Mouse (Mus musculus): Measurements from ENCODE around the gene Olfr323. TPM values are rescaled to one million over a fixed set of nuclear protein-coding genes. Genes with fewer than 3 reads are reported as not detected.
A peak's percentile ranks its signal among the peaks of the same experiment; 100 is the strongest.

Olfr323 gene
- total RNA-seq, 2 experiments from 2014 or later: not detected

DNA sequence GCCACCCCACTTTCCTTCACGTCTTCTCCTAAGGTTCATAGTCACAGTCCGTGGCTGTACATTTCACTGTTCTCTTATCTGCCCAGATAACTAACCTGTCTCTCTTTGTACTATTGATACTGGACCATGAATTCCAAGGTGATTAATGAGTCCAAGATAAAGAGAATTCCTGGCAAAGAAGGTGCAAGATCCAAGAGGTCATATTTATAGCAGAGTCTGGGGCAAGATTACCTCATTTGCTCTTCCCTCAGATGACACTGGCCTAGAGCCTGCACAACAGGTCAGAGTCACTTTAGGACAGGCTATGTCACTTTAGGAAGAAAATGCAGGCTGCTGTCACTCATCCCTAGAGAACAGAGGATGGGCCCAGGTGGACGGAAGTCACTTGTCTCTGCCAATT is 25.1 kb downstream of the Olfr323 start:
- no peak for DNase-seq (ENCODE audit: extremely low spot score in 1 of 2, low spot score in 1 of 2)

DNA sequence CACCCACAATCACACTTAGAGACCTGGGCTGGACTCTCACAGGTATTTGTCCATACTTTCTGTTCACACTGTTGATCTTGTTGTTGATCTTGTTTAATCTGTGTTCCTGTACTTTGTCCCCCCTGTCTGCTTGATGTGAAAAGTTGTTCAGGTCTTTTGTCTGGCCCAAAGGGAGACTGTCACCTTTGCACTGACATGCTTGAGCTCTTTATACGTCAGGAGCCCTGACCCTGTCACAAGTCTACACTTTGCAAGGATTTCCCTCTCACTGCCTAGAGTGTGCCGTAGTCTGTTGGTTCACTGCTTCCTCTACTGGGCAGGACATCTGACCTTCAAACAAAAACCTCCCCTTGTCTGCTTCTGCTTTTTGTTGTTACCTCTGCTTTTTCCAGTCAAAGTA is 25.6 kb downstream of the Olfr323 start:
- DNase-seq (ENCODE audit: extremely low spot score in 1 of 2, low spot score in 1 of 2): no peak

DNA sequence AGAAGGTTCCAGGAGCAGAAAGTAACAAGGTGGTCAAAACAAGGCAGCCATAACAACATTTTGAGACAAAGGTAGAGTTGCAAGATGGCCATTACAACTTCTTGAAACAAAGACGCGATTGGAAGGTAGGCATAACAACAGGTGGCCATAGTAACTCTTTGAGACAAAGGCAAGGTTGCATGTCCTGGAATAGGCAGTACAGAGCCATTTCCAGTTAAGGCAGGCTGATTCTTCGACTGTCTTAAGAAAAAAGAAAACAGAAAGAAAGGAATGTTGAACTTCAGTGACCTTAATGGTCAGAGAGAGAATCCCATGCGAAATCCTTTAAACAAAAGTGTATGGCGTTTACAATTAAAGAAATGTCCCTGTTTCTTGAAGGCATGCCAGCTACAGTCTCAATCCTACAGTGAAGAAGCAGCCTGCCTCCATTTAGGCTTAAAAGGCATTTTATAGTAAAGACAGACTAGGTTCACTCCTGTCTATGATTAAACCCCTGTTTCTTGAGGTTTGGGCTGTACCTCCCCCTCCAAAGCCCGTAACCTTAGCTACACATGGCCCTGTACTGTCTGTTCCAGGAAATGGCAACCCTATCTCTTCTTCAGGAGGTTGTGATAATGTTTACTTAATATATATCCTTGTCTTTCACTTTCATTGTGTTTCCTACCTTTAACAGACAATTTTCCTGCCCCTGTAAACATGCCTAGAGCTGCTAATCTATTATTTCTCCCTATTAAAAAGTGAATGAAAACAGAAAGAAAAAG is 27.3 kb downstream of the Olfr323 start:
- no peak for DNase-seq (ENCODE audit: extremely low spot score in 1 of 2, low spot score in 1 of 2)

DNA sequence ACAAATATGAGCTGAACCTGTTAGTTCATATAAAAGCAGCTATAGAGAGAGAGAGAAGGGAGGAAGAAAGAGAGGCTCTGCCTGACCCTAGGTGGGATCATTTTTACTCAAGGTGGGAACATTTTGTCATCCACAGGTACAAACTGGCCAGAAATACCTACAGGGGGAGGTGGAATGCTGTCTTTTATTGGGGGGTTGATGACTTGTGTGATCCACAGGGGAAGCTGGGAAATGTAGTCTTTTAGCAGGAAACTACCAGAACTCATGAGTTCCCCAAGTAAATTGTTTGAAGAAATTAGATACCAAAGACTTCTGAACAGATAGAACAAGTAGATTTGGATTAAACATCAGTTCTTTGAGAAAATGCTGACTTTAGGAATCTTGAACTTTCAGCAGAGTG is 28.2 kb downstream of the Olfr323 start:
- no peak for DNase-seq (ENCODE audit: extremely low spot score in 1 of 2, low spot score in 1 of 2)

DNA sequence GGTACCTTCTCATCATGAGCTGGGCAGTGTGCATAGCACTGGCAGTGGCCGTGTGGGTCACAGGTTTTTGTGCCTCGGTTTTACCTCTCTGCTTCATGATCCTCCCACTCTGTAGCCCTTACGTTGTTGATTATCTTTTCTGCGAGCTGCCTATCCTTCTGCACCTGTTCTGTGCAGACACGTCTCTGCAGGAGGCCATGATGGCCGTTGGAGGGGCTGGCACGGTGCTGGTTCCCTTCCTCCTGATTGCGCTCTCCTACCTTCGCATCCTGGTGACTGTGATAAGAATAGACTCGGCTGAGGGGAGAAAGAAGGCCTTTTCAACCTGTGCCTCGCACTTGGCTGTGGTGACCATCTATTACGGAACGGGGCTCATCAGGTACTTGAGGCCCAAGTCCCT is 32.5 kb downstream of the Olfr323 start:
- DNase-seq (ENCODE audit: extremely low spot score in 1 of 2, low spot score in 1 of 2): no peak

DNA sequence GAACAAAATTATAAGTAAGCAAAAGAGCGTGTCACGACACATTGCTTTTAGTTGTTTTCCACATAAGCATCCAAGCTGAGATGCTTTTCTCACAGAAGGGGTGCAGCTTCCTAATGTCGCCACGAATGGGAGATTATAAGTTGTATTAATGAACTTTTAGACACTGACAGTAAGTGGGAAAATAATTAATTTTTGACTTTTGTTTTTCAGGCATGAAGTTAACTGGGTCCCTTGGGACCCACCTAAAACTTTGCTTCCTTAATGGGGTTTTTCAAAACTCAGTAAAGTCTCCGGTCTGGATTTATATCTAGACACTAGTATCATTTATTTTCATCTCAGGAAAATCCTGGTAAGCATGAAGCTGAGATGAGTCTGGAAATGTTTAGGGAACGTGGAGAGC is 35.5 kb downstream of the Olfr323 start, which contains the start of gene Olfr324:
Olfr324 (plus strand) TSS at position 301 of the 400 bp plus-strand sequence.
- DNase-seq (ENCODE audit: extremely low spot score in 1 of 2, low spot score in 1 of 2): no peak

DNA sequence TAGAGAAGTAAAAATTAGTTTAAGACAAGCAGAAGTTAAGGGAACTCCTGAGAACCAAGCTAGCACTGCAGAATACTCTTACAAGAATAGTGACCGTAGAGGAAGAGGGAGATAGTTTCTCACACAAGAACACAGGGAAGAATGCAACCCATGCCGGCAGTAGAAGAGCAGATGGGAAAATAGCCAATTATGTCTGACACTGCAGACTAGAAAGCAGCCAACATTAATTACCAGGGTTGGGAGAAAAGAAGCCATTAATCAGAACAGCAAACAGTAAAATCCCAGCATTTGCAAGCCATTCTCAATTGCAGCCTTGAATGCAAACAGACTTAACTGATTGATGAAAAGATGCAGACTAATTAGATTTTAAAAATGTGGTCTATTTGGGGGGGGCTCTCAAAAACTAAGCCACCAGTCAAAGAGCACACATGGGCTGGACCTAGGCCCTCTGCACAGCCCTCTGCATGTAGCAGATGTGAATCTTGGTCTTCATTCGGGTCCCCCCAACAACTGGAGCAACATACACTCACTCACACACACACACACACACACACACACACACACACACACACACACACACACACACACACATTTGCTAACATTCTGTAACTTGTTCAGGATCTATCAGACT is 41.6 kb downstream of the Olfr323 start:
- DNase-seq (ENCODE audit: extremely low spot score in 1 of 2, low spot score in 1 of 2): no peak

DNA sequence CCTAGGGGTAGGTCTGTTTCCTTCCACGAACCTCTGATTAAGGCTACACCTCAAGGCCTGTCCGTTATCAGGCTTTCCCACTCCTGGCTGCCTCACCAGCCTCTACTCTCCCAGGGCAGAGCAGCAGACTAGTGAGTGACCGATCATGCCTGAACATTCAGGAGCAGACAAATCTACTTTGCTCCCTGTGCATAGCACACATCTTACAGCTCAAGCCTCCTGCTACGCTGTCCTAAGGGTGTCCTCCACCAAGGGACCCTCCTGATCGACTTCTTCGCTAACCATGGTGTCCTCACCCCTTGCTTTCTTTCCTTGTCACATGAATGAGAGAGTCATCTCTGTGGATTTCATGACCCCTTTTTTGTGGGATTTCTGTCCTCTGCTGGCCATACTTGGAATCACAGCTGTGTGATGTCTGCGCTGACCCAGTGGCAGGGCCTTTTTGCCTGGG is 42.4 kb downstream of the Olfr323 start:
- peak; percentile 17 to 66 for DNase-seq (ENCODE audit: extremely low spot score in 1 of 2, low spot score in 1 of 2)

DNA sequence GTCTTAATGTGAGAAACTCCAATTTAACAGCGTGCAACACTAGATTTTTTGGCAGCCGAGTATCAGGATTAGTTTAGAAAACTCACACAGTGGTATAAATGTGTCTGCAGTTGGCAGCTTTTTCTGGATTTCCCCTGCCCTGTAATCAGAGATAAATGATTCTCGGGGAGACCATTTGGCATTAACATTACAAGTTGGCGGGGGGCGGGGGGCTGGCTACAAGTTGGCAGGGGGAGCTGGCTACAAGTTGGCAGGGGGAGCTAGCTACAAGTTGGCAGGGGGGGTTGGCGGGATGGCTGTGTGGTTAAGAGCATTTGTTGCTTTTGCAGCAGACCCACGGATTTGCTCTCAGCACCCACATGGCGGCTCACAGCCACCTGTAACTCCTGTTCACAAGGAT is 51.7 kb downstream of the Olfr323 start:
- peak in 1 of 2 experiments; percentile 7 for DNase-seq (ENCODE audit: extremely low spot score in 1 of 2, low spot score in 1 of 2)

DNA sequence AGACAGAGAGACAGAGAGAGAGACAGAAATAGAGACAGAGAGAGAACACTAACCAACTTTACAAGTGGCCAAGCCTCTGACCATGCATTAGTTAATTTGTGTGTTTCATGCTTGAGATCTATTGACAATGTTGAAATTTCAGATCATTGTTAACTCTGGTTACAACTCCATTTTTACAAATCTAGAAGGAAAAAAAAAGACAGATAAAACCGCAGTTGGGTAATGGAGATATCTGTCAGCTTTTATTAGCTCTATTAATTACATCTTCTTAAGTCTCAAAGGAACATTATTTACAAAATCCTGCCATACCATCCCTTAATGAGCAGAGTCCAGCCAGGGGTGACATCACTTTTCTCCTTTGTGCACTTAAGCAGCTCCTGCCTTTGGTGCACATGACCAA is 52.9 kb downstream of the Olfr323 start, which contains the start of gene Olfr325:
Olfr325 (plus strand) TSS at position 301 of the 400 bp plus-strand sequence.
- DNase-seq (ENCODE audit: extremely low spot score in 1 of 2, low spot score in 1 of 2): no peak

Other genes starting within 250 kb of the Olfr323 start
- not detected for gene 1810065E05Rik, start 209.4 kb downstream of the Olfr323 start, total RNA-seq (2021)
- gene Gm12253, start 197.9 kb downstream of the Olfr323 start, total RNA-seq (2021): not detected
- not detected for gene Lypd9, start 177.6 kb downstream of the Olfr323 start, total RNA-seq (2021)
- not detected for gene Olfr30, start 168.2 kb downstream of the Olfr323 start, total RNA-seq (2021)
- not detected for gene Olfr332, start 137.9 kb downstream of the Olfr323 start, total RNA-seq (2021)
- gene Olfr331, start 127.9 kb downstream of the Olfr323 start, total RNA-seq (2021): not detected
- gene Olfr330, start 95.7 kb downstream of the Olfr323 start, total RNA-seq (2021): not detected
- not detected for gene Olfr329-ps, start 84.1 kb downstream of the Olfr323 start, total RNA-seq (2021)
- gene Olfr328, start 74.9 kb downstream of the Olfr323 start, total RNA-seq (2021): under 1 TPM in 1 of 2 experiments, not detected in 1; 0.12 TPM
- gene Olfr224, start 59.9 kb downstream of the Olfr323 start, total RNA-seq (2021): not detected
- gene Olfr325, start 52.8 kb downstream of the Olfr323 start, total RNA-seq (2021): not detected
- gene Olfr324, start 35.4 kb downstream of the Olfr323 start, total RNA-seq (2021): not detected
- not detected for gene 2210407C18Rik, start 14.4 kb downstream of the Olfr323 start, total RNA-seq (2021)
- under 1 TPM in 1 of 2 experiments, not detected in 1; 0.15 TPM for gene Trim58, start 10.0 kb upstream of the Olfr323 start, total RNA-seq (2021)
- gene Olfr322, start 28.3 kb upstream of the Olfr323 start, total RNA-seq (2021): not detected
- not detected for gene Olfr320, start 50.6 kb upstream of the Olfr323 start, total RNA-seq (2021)
- not detected for gene Olfr319, start 68.7 kb upstream of the Olfr323 start, total RNA-seq (2021)
- under 1 TPM in 1 of 2 experiments, not detected in 1; 0.09 TPM for gene Olfr318, start 93.5 kb upstream of the Olfr323 start, total RNA-seq (2021)
- gene Olfr317, start 108.7 kb upstream of the Olfr323 start, total RNA-seq (2021): under 1 TPM; 0.10 to 0.33 TPM
- gene Olfr316, start 122.2 kb upstream of the Olfr323 start, total RNA-seq (2021): under 1 TPM; 0.31 to 0.34 TPM
- not detected for gene Olfr315, start 142.7 kb upstream of the Olfr323 start, total RNA-seq (2021)
- not detected for gene Olfr314, start 152.5 kb upstream of the Olfr323 start, total RNA-seq (2021)
- gene Fam183b, start 171.5 kb upstream of the Olfr323 start, total RNA-seq (2021): 1 to 10 TPM; 5.9 to 7.2 TPM
- not detected for gene Olfr313, start 184.5 kb upstream of the Olfr323 start, total RNA-seq (2021)
- not detected for gene Olfr312, start 198.7 kb upstream of the Olfr323 start, total RNA-seq (2021)
- gene Olfr311, start 208.8 kb upstream of the Olfr323 start, total RNA-seq (2021): not detected
- 10 to 100 TPM; 17.9 to 20.3 TPM for gene Gm12258, start 216.7 kb upstream of the Olfr323 start, total RNA-seq (2021)
- 10 to 100 TPM in 1 of 2 experiments, 1 to 10 TPM in 1; 7.1 to 10.2 TPM for gene 2810021J22Rik, start 236.7 kb upstream of the Olfr323 start, total RNA-seq (2021)

Data from layer of hippocampus, postnatal 25 days (tissue).